Mouse (Mus musculus): ENCODE measurements around the gene Slc35a3.
"Not testable (repeated sequence)": the region's sequence is repeated elsewhere in the genome, so short reads cannot be mapped to it uniquely, and the experiment has no call there.

The Slc35a3 gene

DNA sequence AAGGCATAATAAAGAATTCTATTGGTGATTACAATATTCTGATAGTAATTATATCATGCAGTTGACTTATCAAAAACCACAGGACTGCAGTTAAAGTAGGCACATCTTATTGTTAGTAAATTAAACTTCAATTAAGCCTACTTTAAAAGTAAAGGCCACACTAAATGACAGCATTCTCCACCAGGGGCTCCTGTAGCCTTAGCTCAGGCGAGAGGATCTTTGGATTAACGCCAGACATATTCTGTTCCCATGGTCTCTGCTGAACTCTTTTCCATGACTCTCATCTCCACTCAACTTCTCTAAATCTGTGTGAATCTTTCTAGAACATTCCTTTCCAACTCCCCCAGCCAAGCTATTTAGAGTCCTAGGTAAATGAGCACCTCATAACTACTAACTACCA is 13.8 kb downstream of the Slc35a3 start:
- DNase-seq (ENCODE audit: low spot score) = no peak

GRCm38 (mm10) chr3:116695666-116695985 is 17.0 kb downstream of the Slc35a3 start:
- no peak for DNase-seq (ENCODE audit: low spot score)

DNA sequence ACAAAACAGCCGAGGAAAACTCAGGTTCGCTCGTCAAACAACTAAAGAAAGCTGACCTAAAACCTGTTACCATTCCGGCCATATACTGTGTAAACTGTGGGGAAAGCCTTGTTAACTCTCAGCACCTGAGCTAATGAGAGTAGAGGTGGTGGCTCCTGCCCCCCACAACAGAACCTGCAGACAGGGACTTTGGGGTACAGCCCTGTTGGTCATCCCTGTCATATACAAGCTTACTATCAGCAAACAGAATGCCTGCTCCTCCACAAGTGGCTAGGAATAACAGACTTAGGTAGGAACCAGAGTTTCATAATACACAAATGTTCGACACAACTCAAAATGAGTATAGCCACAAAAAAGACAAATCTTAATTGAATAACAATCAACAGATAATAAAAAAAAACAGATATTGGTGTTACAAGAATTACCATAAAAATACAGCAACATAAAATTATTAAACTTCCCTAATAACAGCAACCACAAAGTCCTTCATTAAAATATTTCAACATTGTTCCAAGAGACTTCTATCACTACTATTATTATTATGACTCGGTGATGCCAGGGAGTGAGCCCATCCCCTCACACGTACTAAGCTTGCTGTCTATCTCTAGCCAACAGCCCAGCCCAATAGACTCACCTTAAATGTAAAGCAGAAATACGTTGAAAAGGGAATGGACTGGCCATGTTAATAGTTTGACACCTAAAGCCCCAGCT is 17.5 kb downstream of the Slc35a3 start:
- DNase-seq (ENCODE audit: low spot score) = no peak

DNA sequence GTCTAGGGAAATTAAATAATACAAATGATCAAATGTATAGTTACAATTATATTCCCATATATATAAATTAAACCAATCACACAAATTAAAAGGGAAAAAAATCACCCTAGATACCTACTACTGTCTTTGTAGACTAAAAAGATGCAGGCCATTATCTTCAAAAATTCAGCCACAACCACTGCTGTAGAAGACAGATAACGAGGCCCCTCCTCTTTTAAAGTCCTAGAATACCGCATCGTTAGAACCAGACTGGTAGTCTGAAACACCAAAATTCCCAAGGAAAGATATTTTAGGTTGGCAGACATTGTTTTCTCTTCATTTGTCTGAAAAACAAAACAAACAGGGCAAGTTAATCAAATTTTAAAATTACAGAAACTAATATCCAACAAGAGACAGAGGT is 18.3 kb downstream of the Slc35a3 start:
- no peak for DNase-seq (ENCODE audit: low spot score)

DNA sequence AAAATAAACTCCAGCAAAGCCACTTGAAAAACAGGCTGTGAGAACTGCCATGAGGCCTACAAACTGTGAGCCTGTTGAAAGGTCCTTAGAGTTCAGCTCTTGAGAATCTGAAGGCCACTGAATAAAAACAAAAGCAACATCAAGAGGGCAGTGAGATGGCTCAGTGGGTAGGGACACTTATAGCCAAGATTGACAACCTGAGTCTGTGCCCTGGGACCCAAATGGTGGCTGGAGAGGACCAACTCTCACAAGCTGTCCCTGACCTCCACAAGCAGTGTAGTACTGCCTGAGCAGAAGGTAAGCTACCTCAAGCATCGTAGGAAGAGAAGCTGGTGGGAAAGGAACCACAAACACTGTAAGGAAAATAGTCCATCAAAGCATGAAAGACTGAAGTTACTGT is 31.5 kb downstream of the Slc35a3 start, which contains the start of gene Gm43191:
TSS of gene Gm43191 (minus strand) at position 101 of the 400 bp plus-strand sequence.
- no peak for DNase-seq (ENCODE audit: low spot score)

DNA sequence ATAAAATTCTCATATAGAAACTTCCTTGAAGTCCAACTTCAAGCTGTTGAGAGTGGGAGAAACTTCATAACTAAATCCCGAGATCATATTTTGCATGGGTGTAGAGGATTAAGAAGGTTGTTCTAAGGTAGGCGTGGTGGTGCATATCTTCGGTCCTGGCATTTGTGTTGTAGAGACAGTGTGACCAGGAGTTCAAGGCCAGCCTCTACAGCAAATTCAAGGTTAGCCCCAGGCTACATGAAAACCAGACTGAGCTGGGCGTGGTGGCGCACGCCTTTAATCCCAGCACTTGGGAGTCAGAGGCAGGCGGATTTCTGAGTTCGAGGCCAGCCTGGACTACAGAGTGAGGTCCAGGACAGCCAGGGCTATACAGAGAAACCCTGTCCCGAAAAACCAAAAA is 48.4 kb downstream of the Slc35a3 start:
- DNase-seq (ENCODE audit: low spot score) = not testable (repeated sequence)

GRCm38 (mm10) chr3:116662463-116662863 is 50.2 kb downstream of the Slc35a3 start, which contains the start of gene Mfsd14a:
Gene Mfsd14a (minus strand): TSS chr3:116662677.
- peak; percentile 95 for DNase-seq (ENCODE audit: low spot score)

GRCm38 (mm10) chr3:116661870-116662414 is 50.7 kb downstream of the Slc35a3 start:
- no peak for DNase-seq (ENCODE audit: low spot score)

DNA sequence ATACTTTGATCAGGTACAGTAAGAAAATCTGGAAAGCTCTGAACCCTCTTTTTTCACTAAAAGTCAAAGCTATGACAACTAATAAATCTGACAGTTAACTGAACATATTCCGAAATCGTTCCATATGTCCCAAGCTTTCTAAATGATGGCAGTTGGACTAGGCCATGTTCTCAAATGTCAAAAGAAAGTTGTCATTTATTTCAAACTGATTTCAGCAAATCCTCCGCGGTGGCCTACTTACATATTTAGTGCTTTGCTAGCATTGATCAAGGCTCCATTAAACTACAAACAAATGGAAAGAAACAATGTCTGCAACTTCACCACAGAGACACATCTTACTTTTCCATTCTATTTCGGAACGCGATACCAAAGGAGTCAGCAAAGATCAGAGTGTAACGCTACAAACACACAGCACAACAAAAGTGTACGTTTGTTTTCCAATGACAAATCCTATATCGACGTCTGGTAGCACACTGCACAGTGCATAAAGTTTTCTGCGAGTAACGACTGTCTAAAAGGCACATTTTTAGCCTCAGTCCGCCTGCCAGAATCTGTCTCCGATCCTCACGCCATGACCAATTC is 51.3 kb downstream of the Slc35a3 start:
- peak; percentile 38 for DNase-seq (ENCODE audit: low spot score)

DNA sequence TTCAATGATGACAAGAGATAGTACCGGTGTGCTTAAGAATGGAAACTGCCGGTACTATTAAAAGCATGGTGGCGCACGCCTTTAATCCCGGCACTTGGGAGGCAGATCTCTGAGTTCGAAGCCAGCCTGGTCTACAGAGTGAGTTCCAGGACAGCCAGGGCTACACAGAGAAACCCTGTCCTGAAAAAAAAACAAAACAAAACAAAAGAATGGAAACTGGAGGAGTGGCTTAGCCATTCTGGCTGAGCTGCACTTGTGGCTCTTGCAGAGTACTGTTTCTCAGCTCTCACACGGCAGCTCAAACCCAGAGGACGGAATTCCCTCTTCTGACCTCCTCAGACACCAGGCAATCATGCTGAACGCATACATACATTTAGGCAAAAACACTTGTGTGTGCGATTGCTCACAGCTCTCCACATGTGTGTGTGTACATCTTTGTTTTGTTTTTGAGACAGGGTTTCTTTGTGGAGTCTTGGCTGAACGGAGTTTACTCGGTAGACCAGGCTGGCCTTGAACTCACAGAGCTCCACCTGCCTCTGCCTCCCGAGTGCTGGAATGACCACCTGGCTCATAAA is 52.7 kb downstream of the Slc35a3 start:
- no peak for DNase-seq (ENCODE audit: low spot score)

GRCm38 (mm10) chr3:116658928-116659565 is 53.6 kb downstream of the Slc35a3 start:
- DNase-seq (ENCODE audit: low spot score) = no peak

- no peak for DNase-seq (ENCODE audit: low spot score)
These were observed 56.3 kb downstream of the Slc35a3 start for GRCm38 (mm10) chr3:116656184-116656965.

- DNase-seq (ENCODE audit: low spot score) = not testable (repeated sequence)
These were observed 58.6 kb downstream of the Slc35a3 start for GRCm38 (mm10) chr3:116654051-116654450.

GRCm38 (mm10) chr3:116653278-116653945 is 59.2 kb downstream of the Slc35a3 start:
- no peak for DNase-seq (ENCODE audit: low spot score)

DNA sequence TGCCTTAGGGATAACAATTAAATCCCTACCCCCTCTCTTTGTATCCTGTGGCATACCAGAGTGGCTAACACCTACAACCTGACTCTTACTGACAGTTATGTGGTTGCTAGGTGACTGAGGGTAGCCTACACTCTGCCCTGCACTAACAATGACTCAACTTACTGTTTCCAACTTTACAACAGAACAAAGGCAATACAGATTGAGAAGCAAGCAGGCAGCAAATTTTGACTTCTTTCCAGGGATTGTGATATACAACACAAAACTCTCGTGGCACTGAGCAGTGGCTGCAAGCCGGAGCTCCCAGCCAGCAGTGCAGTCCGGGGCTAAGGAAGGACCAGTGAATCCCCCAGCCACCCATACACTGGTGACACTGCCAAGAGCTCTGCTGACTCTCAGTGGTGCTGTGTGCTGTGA is 60.6 kb downstream of the Slc35a3 start:
- DNase-seq (ENCODE audit: low spot score) = no peak

GRCm38 (mm10) chr3:116650698-116651097 is 61.9 kb downstream of the Slc35a3 start:
- DNase-seq (ENCODE audit: low spot score) = no peak

DNA sequence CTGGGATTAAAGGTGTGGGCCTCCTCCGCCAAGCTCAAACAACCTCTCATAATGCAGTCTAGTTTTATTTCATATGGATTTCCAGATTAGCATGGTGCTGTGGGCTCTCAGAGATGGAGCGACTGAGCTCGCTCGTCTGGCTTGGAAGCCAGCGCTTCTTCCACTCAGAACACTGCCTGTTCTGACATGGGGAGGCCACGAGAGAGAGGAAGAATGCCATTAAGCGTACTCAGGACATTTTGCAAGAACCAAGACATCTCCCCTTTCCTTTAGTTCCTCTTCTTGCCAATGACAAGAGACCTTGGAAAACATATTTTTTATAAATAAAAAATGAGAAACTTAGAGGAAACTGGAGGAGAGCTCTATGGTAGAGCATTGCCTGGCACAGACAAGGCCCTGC is 63.8 kb downstream of the Slc35a3 start:
- no peak for DNase-seq (ENCODE audit: low spot score)

GRCm38 (mm10) chr3:116646387-116646786 is 66.2 kb downstream of the Slc35a3 start:
- DNase-seq (ENCODE audit: low spot score) = no peak

- DNase-seq (ENCODE audit: low spot score) = no peak
These were observed 70.3 kb downstream of the Slc35a3 start for GRCm38 (mm10) chr3:116642373-116642772.

GRCm38 (mm10) chr3:116641811-116642371 is 70.7 kb downstream of the Slc35a3 start:
- DNase-seq (ENCODE audit: low spot score) = no peak

DNA sequence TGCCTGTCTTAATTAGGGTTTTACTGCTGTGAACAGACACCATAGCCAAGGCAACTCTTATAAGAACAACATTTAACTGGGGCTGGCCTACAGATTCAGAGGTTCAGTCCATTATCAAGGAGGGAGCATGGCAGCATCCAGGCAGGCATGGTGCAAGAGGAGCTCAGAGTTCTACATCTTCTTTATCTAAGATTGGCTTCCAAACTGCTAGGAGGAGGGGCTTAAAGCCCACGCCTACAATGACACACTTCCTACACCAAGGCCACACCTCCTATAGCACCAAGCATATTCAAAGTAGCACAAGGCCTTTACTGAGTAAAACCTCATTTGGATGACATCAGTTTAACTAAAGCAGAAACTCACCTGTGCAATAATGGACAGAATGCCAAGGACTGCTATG is 72.6 kb downstream of the Slc35a3 start:
- no peak for DNase-seq (ENCODE audit: low spot score)
